8 mouse cellular contexts compared by ENCODE assay signal in the genomic region with DNA sequence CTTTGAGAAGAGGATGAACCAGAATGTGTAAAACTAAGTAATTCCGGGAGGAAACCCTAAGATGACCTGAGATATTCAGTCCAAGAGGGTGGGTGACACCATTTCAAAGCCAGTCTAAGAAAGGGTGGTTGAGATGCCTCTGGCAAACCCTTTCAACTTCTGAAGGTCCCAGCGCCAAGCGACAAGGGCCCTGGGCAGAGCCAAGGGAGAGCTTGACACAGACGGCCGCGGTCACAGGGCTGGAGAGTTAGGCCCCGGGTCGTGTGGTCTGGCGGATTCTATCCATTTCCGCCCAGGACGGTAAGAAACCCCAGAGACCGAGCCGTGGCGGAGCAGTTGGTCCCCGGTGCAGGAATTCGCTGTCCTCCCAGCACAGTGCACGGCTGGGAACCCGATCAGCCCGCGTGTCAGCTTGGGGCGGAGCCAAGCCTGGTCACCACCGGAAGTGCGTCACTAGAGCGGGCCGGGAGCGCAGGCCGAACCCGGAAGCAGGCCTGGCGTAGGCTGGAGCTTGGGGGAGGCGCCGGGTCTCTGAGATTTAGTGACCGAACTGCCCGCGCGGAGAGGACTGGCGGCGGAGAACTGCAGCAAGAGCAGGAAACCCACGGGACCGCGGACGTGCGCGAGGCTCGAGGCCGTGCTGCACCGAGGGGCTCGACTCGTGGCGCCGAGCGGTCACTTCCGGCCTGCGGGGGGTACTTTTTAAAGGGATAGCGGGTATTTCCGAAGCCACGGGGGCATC. TPM values are rescaled to one million over a fixed set of nuclear protein-coding genes. Genes with fewer than 3 reads are reported as not detected.
DNase-seq lines count a peak whose midpoint lies in the region; ATAC-seq lines count a peak whose summit lies in the region.

No protein-coding gene starts in this region.

- peaks cover 18% of the 10 kb centered on the region for H3K4me1 ChIP-seq in heart, embryonic 13.5 days
- peaks cover 25% of the 10 kb centered on the region for H3K4me1 ChIP-seq in liver, embryonic 12.5 days
- no peaks in the 10 kb centered on the region for H3K4me1 ChIP-seq in stomach, embryonic 15.5 days

- DNase-seq in CD4-positive helper T cell, adult 2 months (ENCODE audit: low read depth, low spot score) = peak; percentile 94
- DNase-seq in brain, embryonic 18.5 days (ENCODE audit: low read depth, low spot score) = peak; percentile 85
- peak; percentile 98 for DNase-seq in kidney, postnatal 10 days
- peak; percentile 91 for DNase-seq in natural killer cell, adult 2 months (ENCODE audit: low spot score in 2 of 2)

- peak overlapping the region; percentile 85 for H3K4me2 ChIP-seq in heart, embryonic 13.5 days
- H3K4me2 ChIP-seq in liver, embryonic 12.5 days = peak overlapping the region; percentile 84
- peak overlapping the region; percentile 62 for H3K4me2 ChIP-seq in stomach, embryonic 15.5 days

- peak overlapping the region; percentile 98 for H3K27ac ChIP-seq in heart, embryonic 13.5 days (replicated peaks)
- peak overlapping the region; percentile 89 for H3K27ac ChIP-seq in liver, embryonic 12.5 days
- peak overlapping the region; percentile 97 for H3K27ac ChIP-seq in stomach, embryonic 15.5 days

- peak overlapping the region; percentile 92 for H3K9ac ChIP-seq in heart, embryonic 13.5 days
- H3K9ac ChIP-seq in liver, embryonic 12.5 days = peak overlapping the region; percentile 89
- peak overlapping the region; percentile 82 for H3K9ac ChIP-seq in stomach, embryonic 15.5 days

- peak overlapping the region; percentile 85 for H3K4me3 ChIP-seq in heart, embryonic 13.5 days
- H3K4me3 ChIP-seq in liver, embryonic 12.5 days = peak overlapping the region; percentile 96
- peak overlapping the region; percentile 79 for H3K4me3 ChIP-seq in stomach, embryonic 15.5 days (replicated peaks)

- ATAC-seq in erythroid progenitor cell, adult 5-6 weeks (replicated peaks; ENCODE audit: low FRiP score, poor library complexity, severe bottlenecking) = peak; percentile 99
- ATAC-seq in heart, embryonic 13.5 days (ENCODE audit: extremely low read depth, insufficient number of reproducible peaks, low FRiP score, low TSS enrichment) = peak; percentile 99
- peak; percentile 100 for ATAC-seq in liver, embryonic 12.5 days
- peak; percentile 99 for ATAC-seq in stomach, embryonic 15.5 days (ENCODE audit: insufficient read depth, low FRiP score, low read depth)

- no peaks in the 10 kb centered on the region for H3K36me3 ChIP-seq in heart, embryonic 13.5 days
- 0 out of 2 replicates have a peak, but pooled peaks cover 2% of the 10 kb centered on the region for H3K36me3 ChIP-seq in liver, embryonic 12.5 days
- no peaks in the 10 kb centered on the region for H3K36me3 ChIP-seq in stomach, embryonic 15.5 days

- WGBS in heart, embryonic 13.5 days = under 1% methylated on average over 56 of the region's 56 CpGs
- WGBS in liver, embryonic 12.5 days (ENCODE audit: insufficient replicate concordance) = under 1% methylated on average over 56 of the region's 56 CpGs
- WGBS in stomach, embryonic 15.5 days = under 1% methylated on average over 56 of the region's 56 CpGs

- no peaks in the 10 kb centered on the region for H3K9me3 ChIP-seq in heart, embryonic 13.5 days
- H3K9me3 ChIP-seq in liver, embryonic 12.5 days (replicated peaks) = no peaks in the 10 kb centered on the region
- no peaks in the 10 kb centered on the region for H3K9me3 ChIP-seq in stomach, embryonic 15.5 days

- no peaks in the 10 kb centered on the region for H3K27me3 ChIP-seq in heart, embryonic 13.5 days (replicated peaks)
- no peaks in the 10 kb centered on the region for H3K27me3 ChIP-seq in liver, embryonic 12.5 days (replicated peaks)
- H3K27me3 ChIP-seq in stomach, embryonic 15.5 days (replicated peaks) = no peaks in the 10 kb centered on the region

RNA-seq across cellular contexts. Expression of gene Akain1, which starts 22.0 kb away (rescaled TPM):
- total RNA-seq in erythroid progenitor cell, adult 5-6 weeks (2015; ENCODE audit: low replicate concordance) = not detected in 2 replicates
- not detected in 2 replicates for total RNA-seq in erythroid progenitor cell, adult 5-6 weeks (2017; ENCODE audit: low replicate concordance)
- not detected in 2 replicates for polyA plus RNA-seq in heart, embryonic 13.5 days (2015; fragmentation: Nextera tagmentation; extraction: Ambion mirVana)
- polyA plus RNA-seq in liver, embryonic 12.5 days (2016; fragmentation: Nextera tagmentation; extraction: Ambion mirVana) = not detected in 2 replicates
- not detected in 2 replicates for polyA plus RNA-seq in stomach, embryonic 15.5 days (2015; fragmentation: Nextera tagmentation; extraction: Ambion mirVana)

RNA-seq across cellular contexts. Expression of gene Zbtb14, which starts 34.2 kb away (rescaled TPM):
- 20.5 and 25.9 TPM in 2 replicates for total RNA-seq in erythroid progenitor cell, adult 5-6 weeks (2015; ENCODE audit: low replicate concordance)
- total RNA-seq in erythroid progenitor cell, adult 5-6 weeks (2017; ENCODE audit: low replicate concordance) = 26.8 and 28.1 TPM in 2 replicates
- polyA plus RNA-seq in heart, embryonic 13.5 days (2015; fragmentation: Nextera tagmentation; extraction: Ambion mirVana) = 13.3 and 15.4 TPM in 2 replicates
- 14.0 and 14.1 TPM in 2 replicates for polyA plus RNA-seq in liver, embryonic 12.5 days (2016; fragmentation: Nextera tagmentation; extraction: Ambion mirVana)
- polyA plus RNA-seq in stomach, embryonic 15.5 days (2015; fragmentation: Nextera tagmentation; extraction: Ambion mirVana) = 18.4 and 19.0 TPM in 2 replicates

Comparison
In these comparisons a context has a peak if more than half of its experiments do, and no peak if none do; other contexts are left out.
1. Peak in every context shown above with its lines: DNase-seq, ATAC-seq, H3K4me3 ChIP-seq and H3K27ac ChIP-seq.